Mouse (Mus musculus) midbrain, embryonic 13.5 days (tissue): ENCODE results near the gene Wipi1. TPM values are rescaled to one million over a fixed set of nuclear protein-coding genes. Genes with fewer than 3 reads are reported as not detected.

Source experiments
- ATAC-seq: fragments of 200-750 bp; cut with Nextera tagmentation; 2 replicates; pipeline ENCODE4 v1.8.0; 2017; ENCODE audit warnings: mild to moderate bottlenecking, moderate TSS enrichment, moderate library complexity
- H3K27ac ChIP-seq: fragments of 300-500 bp; sonication (generic); 2 replicates; pipeline ENCODE4 v1.5.1; 2015; ENCODE audit warnings: inconsistent platforms, mild to moderate bottlenecking, moderate library complexity
- H3K27me3 ChIP-seq: fragments of 300-500 bp; sonication (generic); 2 replicates; pipeline ENCODE4 v1.6.1; 2015; ENCODE audit warnings: mild to moderate bottlenecking, inconsistent platforms
- H3K36me3 ChIP-seq: fragments of 300-500 bp; sonication (generic); 2 replicates; pipeline ENCODE4 v1.6.1; 2015; ENCODE audit warnings: mild to moderate bottlenecking, inconsistent platforms
- H3K4me1 ChIP-seq: fragments of 300-500 bp; sonication (generic); replicated peaks from 2 replicates; pipeline ENCODE4 v1.6.1; 2015; ENCODE audit warnings: inconsistent platforms
- H3K4me2 ChIP-seq: fragments of 300-500 bp; sonication (generic); replicated peaks from 2 replicates; pipeline ENCODE4 v1.6.1; 2015; ENCODE audit warnings: moderate library complexity, mild to moderate bottlenecking, inconsistent platforms
- H3K4me3 ChIP-seq: fragments of 300-500 bp; sonication (generic); replicated peaks from 2 replicates; pipeline ENCODE4 v1.5.1; 2015; ENCODE audit warnings: mild to moderate bottlenecking, inconsistent platforms
- H3K9ac ChIP-seq: fragments of 300-500 bp; sonication (generic); replicated peaks from 2 replicates; pipeline ENCODE4 v1.6.1; 2015; ENCODE audit warnings: mild to moderate bottlenecking, inconsistent platforms
- H3K9me3 ChIP-seq: fragments of 300-500 bp; sonication (generic); 2 replicates; pipeline ENCODE4 v1.6.1; 2016; ENCODE audit warnings: mild to moderate bottlenecking, inconsistent platforms
- WGBS: fragments of 180-500 bp; shearing (Covaris S2); methylation state at CpG from one replicate; pipeline ENCODE4 v1.1.7; 2015; 5-methylcytosine and 5-hydroxymethylcytosine counted together
- polyA plus RNA-seq: library from polyadenylated mRNA; unstranded; fragments of >200 nt; fragmentation: Nextera tagmentation; extraction: Ambion mirVana; gene quantifications from 2 replicates; pipeline ENCODE4 v1.2.1, GENCODE M21; 2015

Gene Wipi1
- polyA plus RNA-seq, 1 experiment from 2014 or later = 12.8 TPM

- no peaks in the 10 kb centered on the region for H3K9me3 ChIP-seq
- H3K27ac ChIP-seq = no peak overlapping the region
- no peak for ATAC-seq
- 90% methylated on average over 8 of the region's 8 CpGs for WGBS
- no peaks in the 10 kb centered on the region for H3K27me3 ChIP-seq
- H3K4me2 ChIP-seq = no peak overlapping the region
- no peaks in the 10 kb centered on the region for H3K36me3 ChIP-seq
- H3K4me3 ChIP-seq = no peak overlapping the region
- no peak overlapping the region for H3K9ac ChIP-seq
- H3K4me1 ChIP-seq = no peaks in the 10 kb centered on the region
Observed at GRCm38 (mm10) chr11:109590012-109590411, 21.8 kb downstream of the Wipi1 start.

DNA sequence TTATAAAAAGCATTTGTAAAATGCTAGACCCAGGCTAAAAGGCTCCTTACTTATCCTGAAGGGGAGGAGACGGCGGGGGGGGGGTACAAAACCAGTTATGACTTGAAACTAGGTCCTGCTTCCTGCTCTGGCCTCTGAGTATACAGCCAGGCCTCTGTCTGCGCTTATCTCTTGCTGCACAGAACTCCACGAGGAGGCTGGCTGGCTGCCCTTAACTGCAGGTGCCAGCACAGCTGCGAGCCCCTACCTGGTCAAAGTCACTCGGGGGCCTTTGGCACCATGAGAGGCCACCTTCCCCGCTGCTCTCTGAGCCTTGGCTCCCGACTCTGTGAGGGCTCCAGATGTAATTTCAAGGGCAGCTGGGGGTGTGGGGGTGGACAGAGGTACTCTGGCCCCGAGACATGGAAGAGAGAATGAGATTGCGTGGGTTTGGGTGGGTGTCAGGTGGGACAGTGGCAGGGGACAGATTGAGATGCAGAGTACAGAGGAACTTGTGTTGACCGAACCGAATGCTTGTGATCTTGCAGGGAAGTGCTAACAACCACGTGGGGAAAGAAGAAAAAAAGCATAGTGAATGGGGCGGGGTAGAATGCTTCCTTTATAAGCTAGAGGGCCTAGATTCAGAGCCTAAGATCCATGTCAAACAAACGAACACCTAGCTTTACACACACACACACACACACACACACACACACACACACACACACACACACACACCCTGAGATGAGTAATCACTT lies 24.0 kb downstream of the Wipi1 start:
- Histone ChIP-seq H3K27ac (no peak overlapping the region), H3K27me3 (no peaks in the 10 kb centered on the region), H3K9me3 (no peaks in the 10 kb centered on the region), H3K9ac (no peak overlapping the region), H3K4me3 (no peak overlapping the region), H3K36me3 (no peaks in the 10 kb centered on the region), H3K4me1 (no peaks in the 10 kb centered on the region), H3K4me2 (no peak overlapping the region)
- 80% methylated on average over 14 of the region's 15 CpGs for WGBS
- ATAC-seq = no peak

DNA sequence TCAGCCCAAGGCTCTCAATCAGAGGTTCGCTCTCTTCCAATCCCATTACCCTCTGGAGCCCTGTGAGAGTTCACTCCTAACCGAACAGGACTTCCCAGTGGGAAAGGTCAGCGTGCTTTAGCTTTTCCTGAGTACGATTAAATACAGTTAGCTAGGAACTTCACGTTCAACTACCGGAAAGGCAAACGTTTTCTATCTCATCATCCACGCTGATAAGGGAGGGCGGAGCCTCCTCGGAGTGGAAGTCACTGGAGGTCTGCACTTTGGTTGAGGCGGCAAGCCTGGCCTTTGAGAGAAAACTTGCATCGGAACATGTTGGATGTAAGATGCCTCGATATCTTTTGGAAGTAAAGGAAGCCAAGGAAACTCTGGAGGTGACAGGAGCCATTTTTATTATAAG lies 24.7 kb downstream of the Wipi1 start:
- WGBS = 67% methylated on average over 13 of the region's 13 CpGs
- no peak for ATAC-seq
- 0 out of 2 replicates have a peak, but pooled peaks cover 3% of the 10 kb centered on the region for H3K4me1 ChIP-seq
- no peaks in the 10 kb centered on the region for H3K36me3 ChIP-seq
- H3K9me3 ChIP-seq = no peaks in the 10 kb centered on the region
- no peak overlapping the region for H3K27ac ChIP-seq
- H3K27me3 ChIP-seq = no peaks in the 10 kb centered on the region
- no peak overlapping the region for H3K4me3 ChIP-seq
- H3K9ac ChIP-seq = no peak overlapping the region
- no peak overlapping the region for H3K4me2 ChIP-seq

DNA sequence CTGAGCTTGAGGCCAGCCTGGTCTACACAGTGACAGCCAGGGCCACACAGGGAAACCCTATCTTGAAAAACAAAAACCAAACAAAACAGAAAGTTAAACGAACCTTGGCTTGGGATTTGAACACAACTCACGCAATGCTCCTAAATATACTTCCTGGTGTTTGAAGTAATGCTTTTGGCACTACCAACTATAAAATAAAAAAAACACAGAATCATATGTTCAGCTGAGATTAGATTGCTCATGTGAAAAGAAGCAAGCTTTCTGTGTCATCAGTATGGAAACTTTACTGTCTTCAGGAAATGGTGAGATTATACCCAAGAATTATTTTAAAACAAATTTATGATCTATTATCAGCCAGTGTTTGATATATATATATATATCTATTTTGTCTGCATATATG lies 25.3 kb downstream of the Wipi1 start:
- no peak overlapping the region for H3K4me2 ChIP-seq
- H3K27ac ChIP-seq = no peak overlapping the region
- 0 out of 2 replicates have a peak, but pooled peaks cover 3% of the 10 kb centered on the region for H3K4me1 ChIP-seq
- no peak for ATAC-seq
- WGBS = 87% methylated on average over 2 of the region's 2 CpGs
- H3K9me3 ChIP-seq = no peaks in the 10 kb centered on the region
- H3K9ac ChIP-seq = no peak overlapping the region
- no peak overlapping the region for H3K4me3 ChIP-seq
- H3K27me3 ChIP-seq = no peaks in the 10 kb centered on the region
- no peaks in the 10 kb centered on the region for H3K36me3 ChIP-seq

- no peaks in the 10 kb centered on the region for H3K27me3 ChIP-seq
- H3K27ac ChIP-seq = no peak overlapping the region
- no peaks in the 10 kb centered on the region for H3K9me3 ChIP-seq
- no peak overlapping the region for H3K4me2 ChIP-seq
- H3K36me3 ChIP-seq = no peaks in the 10 kb centered on the region
- H3K4me3 ChIP-seq = no peak overlapping the region
- H3K4me1 ChIP-seq = 0 out of 2 replicates have a peak, but pooled peaks cover 3% of the 10 kb centered on the region
- no peak overlapping the region for H3K9ac ChIP-seq
- WGBS = 49% methylated on average over 11 of the region's 11 CpGs
- peak; percentile 80 for ATAC-seq
Observed at GRCm38 (mm10) chr11:109584843-109585713, 26.7 kb downstream of the Wipi1 start.

DNA sequence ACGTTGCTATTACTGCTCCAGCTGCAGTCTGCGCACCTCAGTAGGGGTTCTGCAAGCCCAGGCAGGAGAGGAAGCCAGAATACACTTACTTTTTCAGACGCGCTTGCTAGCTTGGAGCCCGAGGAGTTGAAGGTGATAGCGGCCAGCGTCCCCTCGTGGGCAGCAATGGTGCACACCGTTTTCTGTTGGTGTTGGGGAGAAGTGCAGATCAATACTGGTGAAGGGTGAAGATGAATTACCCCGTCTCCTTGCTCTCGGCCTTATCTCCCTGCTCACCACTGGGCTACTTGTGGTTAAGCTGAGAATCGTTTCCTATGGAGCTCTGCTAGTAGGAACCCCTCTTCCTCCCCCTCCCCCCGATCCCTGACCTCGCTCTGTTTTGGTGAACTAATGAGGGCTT lies 27.8 kb downstream of the Wipi1 start:
- ATAC-seq = no peak
- 0 out of 2 replicates have a peak, but pooled peaks cover 3% of the 10 kb centered on the region for H3K4me1 ChIP-seq
- H3K4me3 ChIP-seq = no peak overlapping the region
- no peaks in the 10 kb centered on the region for H3K27me3 ChIP-seq
- H3K4me2 ChIP-seq = no peak overlapping the region
- H3K9ac ChIP-seq = no peak overlapping the region
- H3K36me3 ChIP-seq = no peaks in the 10 kb centered on the region
- WGBS = 85% methylated on average over 14 of the region's 14 CpGs
- H3K27ac ChIP-seq = no peak overlapping the region
- no peaks in the 10 kb centered on the region for H3K9me3 ChIP-seq

DNA sequence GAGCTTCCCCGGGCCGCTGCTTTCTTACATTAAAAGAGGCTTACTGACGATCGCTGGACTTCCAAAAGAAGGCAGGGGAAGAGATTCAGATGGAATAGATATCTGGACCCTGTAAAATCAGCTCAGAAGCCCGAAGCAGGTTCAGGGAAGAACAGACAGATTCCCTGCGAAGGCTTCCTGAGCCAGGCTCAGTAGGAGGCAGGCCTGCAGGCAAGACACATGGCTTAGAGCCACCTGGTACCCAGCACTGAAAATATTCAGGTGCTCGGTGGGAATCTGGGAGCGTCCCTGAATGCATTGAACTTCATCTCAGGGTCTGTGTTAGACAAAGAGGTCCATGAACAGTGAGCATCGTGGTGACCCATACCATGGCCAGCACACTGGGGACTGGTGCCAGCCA lies 31.8 kb downstream of the Wipi1 start:
- Histone ChIP-seq H3K36me3 (no peaks in the 10 kb centered on the region), H3K4me3 (no peak overlapping the region), H3K27me3 (no peaks in the 10 kb centered on the region), H3K9ac (no peak overlapping the region), H3K9me3 (no peaks in the 10 kb centered on the region), H3K4me2 (no peak overlapping the region), H3K27ac (no peak overlapping the region), H3K4me1 (0 out of 2 replicates have a peak, but pooled peaks cover 3% of the 10 kb centered on the region)
- ATAC-seq = no peak
- 85% methylated on average over 9 of the region's 9 CpGs for WGBS

DNA sequence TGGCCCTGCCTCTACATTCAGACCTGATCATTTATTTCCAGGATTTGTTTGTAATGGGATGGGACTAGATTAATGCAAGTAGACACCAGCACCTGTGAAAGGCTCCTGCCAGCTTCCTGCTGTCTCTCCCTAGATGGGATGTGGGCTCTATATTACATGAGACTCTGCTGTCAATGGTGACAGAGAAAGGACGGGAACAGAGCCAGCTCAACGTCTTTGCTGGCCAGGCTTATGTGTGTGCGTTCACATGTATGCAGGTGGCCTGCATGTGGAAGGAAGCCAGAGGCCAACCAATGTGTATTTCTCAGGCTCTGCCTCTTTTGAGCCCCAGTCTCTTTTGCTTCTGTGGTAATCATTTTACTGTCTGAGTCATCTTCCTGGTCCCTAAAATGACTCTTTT lies 33.2 kb downstream of the Wipi1 start:
- H3K4me3 ChIP-seq = no peak overlapping the region

DNA sequence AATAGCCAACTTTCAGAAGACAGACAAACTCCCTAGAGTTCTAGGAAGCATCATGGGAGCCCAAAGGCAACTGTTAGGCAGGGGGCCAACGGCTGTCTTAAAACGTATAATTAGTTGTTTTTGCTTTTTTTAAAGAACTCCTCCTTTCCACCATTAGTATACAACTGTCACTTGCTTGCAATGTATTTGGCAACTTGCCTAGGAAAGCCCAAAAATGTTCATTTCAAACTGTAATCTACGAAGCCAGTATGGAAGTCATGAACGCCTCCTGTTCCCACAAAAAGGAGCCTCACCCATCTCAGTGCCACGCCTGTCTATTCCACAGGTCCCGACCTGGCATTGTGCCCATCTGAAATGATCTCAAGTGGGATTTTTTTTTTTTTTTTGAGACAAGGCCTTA lies 35.9 kb downstream of the Wipi1 start:
- Histone ChIP-seq H3K36me3 (no peaks in the 10 kb centered on the region), H3K9me3 (no peaks in the 10 kb centered on the region), H3K4me2 (no peak overlapping the region), H3K4me1 (no peaks in the 10 kb centered on the region), H3K9ac (no peak overlapping the region), H3K27me3 (no peaks in the 10 kb centered on the region), H3K4me3 (no peak overlapping the region), H3K27ac (no peak overlapping the region)
- no peak for ATAC-seq
- WGBS = 91% methylated on average over 6 of the region's 6 CpGs

More for the DNA sequence above, 33.2 kb downstream of the Wipi1 start:
- 90% methylated on average over 3 of the region's 3 CpGs for WGBS
- ATAC-seq = no peak
- Histone ChIP-seq H3K9me3 (no peaks in the 10 kb centered on the region), H3K27ac (no peak overlapping the region), H3K36me3 (no peaks in the 10 kb centered on the region), H3K4me2 (no peak overlapping the region), H3K4me1 (0 out of 2 replicates have a peak, but pooled peaks cover 3% of the 10 kb centered on the region), H3K27me3 (no peaks in the 10 kb centered on the region), H3K9ac (no peak overlapping the region)

- H3K27ac ChIP-seq = no peak overlapping the region
- H3K4me3 ChIP-seq = no peak overlapping the region
- ATAC-seq = no peak
- H3K9ac ChIP-seq = no peak overlapping the region
- no peaks in the 10 kb centered on the region for H3K36me3 ChIP-seq
- H3K4me1 ChIP-seq = no peaks in the 10 kb centered on the region
- H3K4me2 ChIP-seq = no peak overlapping the region
- H3K27me3 ChIP-seq = no peaks in the 10 kb centered on the region
- WGBS = 85% methylated on average over 2 of the region's 2 CpGs
- H3K9me3 ChIP-seq = no peaks in the 10 kb centered on the region
Observed at GRCm38 (mm10) chr11:109574604-109575003, 37.2 kb downstream of the Wipi1 start.

- no peak for ATAC-seq
- H3K9me3 ChIP-seq = no peaks in the 10 kb centered on the region
- H3K4me2 ChIP-seq = no peak overlapping the region
- H3K27me3 ChIP-seq = no peaks in the 10 kb centered on the region
- WGBS = 88% methylated on average over 11 of the region's 11 CpGs
- H3K9ac ChIP-seq = no peak overlapping the region
- no peaks in the 10 kb centered on the region for H3K36me3 ChIP-seq
- H3K4me1 ChIP-seq = no peaks in the 10 kb centered on the region
- H3K4me3 ChIP-seq = no peak overlapping the region
- no peak overlapping the region for H3K27ac ChIP-seq
Observed at GRCm38 (mm10) chr11:109572051-109572450, 39.7 kb downstream of the Wipi1 start.

GRCm38 (mm10) chr11:109569809-109570208 lies 42.0 kb downstream of the Wipi1 start:
- no peak overlapping the region for H3K4me2 ChIP-seq
- no peak overlapping the region for H3K9ac ChIP-seq
- no peaks in the 10 kb centered on the region for H3K36me3 ChIP-seq
- no peak overlapping the region for H3K4me3 ChIP-seq
- 81% methylated on average over 7 of the region's 7 CpGs for WGBS
- no peaks in the 10 kb centered on the region for H3K9me3 ChIP-seq
- no peak overlapping the region for H3K27ac ChIP-seq
- no peaks in the 10 kb centered on the region for H3K27me3 ChIP-seq
- no peaks in the 10 kb centered on the region for H3K4me1 ChIP-seq
- ATAC-seq = no peak
